Mouse (Mus musculus) heart, postnatal 10 days (tissue): ENCODE measurements around the gene Rtn4. TPM values are rescaled to one million over a fixed set of nuclear protein-coding genes. Genes with fewer than 3 reads are reported as not detected.
A peak's percentile ranks its signal among the peaks of the same experiment; 100 is the strongest.
"Not testable (repeated sequence)": the region's sequence is repeated elsewhere in the genome, so short reads cannot be mapped to it uniquely, and the experiment has no call there.

ENCODE experiments used
- DNase-seq, 2 experiments: peaks; one replicate each; pipeline ENCODE4 v3.0.0; 2021
- intact Hi-C: fragments of 180-260 bp; cut with DNase I; formaldehyde crosslinking; loops from one replicate; pipeline ENCODE4 v1.15.1; 2025
- total RNA-seq, 2 experiments: library from RNA; stranded (reverse); gene quantifications; 2 replicates each; pipeline ENCODE4 v1.2.3; 2021

Rtn4 gene
- total RNA-seq = 100 to 1,000 TPM; 186 to 197 TPM

DNA sequence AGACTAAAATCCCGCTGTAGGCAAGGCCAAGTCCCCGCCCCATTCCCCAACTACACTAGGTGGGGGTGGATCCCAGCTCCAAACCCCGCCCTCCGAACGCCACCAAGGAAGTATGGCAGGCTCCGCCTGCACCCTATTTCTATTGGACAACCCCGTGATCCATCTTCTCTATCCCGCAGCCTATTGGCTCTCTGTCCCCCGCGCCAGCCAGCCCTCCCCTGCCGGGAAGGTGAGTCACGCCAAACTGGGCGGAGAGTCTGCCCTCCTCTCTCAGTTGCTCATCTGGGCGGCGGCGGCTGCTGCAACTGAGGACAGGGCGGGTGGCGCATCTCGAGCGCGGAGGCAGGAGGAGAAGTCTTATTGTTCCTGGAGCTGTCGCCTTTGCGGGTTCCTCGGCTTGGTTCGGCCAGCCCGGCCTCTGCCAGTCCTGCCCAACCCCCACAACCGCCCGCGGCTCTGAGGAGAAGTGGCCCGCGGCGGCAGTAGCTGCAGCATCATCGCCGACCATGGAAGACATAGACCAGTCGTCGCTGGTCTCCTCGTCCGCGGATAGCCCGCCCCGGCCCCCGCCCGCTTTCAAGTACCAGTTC lies at the start of gene Rtn4:
TSS of gene Rtn4 (plus strand) at position 265 of the 590 bp plus-strand sequence.
- DNase-seq = peak; percentile 98 to 99
- intact Hi-C loops = loop anchor here (1.0 to 10.0 kb wide), 4 partner anchors 88 to 448 kb away; partner anchors contain the start of genes Cfap36 and Rps27a

DNA sequence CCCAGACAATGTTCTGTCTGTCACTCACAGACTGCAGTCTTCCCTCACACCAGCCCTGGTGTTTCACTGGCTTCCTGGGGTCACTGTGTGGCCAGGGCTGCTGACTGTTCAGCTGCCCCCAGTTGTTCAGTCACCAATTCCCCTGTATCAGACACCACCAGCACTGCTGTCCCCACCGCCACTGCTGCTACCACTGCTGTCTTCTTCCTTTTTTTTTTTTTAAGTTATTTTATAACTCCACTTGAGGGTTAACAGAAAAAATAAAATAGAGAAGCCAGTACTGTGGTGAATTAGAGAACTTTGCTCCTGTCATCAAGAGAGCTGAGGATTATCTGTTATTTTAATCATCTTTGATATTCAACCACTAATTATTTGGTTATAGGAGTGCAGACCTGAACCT lies 48.3 kb upstream of the Rtn4 start:
- DNase-seq = no peak
- intact Hi-C loops = no loop called here

DNA sequence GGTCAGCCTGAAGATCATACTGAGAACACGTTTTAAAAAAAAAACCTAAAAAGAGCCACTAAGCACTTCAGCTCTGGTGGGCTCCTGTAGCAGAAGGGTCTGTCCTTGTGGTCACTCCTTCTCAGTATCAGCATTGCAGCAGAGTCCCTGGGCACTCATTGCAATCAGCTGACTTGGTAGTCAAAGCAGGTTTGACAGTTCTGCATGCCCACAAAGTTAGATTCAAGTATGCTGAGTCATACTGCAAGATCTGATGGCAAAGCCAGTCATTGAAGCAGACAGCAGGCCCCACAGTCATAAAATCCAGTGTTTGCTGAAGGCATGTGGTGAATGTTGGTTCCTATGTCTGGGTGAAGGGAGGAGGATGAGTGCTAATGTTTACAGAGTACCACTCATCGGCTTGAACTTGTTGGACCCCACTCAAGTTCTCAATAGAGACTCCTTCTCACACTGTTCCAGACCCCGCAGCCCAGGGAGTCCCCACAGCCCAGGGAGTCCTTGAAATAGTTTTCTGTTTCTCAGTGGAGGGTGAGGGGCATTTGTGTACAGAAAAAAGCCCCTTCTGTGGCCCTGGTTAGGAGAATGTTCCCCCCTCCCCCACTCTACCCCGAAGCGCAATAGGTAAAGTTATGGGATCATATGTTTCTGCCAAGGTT lies 47.2 kb upstream of the Rtn4 start:
- peak in 1 of 2 experiments; percentile 33 for DNase-seq
- intact Hi-C loops = no loop called here

DNA sequence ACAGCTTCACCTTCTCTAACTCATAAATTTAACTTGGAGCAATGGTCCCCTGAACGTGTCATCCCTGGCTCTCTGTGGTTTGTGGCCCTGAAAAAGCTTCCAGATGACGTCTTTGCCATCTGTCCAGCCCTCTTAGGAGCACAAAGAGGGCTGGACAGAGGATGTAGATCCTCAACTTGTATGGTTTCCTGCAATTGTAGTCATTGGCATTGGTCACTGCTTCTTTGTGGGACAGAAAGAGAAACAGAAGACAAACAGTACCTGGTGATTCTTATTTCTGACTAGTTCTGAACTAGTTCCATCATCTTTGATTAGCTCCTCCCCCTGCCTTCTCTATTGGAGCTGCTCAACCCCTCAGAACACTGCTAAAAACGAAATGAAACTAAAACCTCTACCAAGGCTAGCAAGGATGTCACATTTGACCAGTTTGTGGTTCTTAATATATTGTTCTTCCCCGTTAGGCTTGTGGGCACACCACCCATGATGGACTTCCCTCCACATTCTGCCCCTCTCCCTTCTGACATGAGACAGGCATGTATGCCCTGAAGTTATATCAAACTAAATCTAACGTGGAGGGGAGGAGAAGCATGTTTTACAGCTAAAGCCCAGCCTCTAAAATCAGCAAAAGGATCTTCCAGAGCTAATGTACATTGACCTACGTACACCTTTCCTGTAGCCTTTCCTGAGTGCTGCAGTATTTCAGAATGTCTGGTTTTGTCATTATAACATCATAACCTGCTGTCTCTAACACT lies 45.0 kb upstream of the Rtn4 start:
- DNase-seq = no peak
- intact Hi-C loops = no loop called here

GRCm38 (mm10) chr11:29655381-29655780 lies 37.4 kb upstream of the Rtn4 start:
- intact Hi-C loops, DNase-seq: not testable (repeated sequence)

DNA sequence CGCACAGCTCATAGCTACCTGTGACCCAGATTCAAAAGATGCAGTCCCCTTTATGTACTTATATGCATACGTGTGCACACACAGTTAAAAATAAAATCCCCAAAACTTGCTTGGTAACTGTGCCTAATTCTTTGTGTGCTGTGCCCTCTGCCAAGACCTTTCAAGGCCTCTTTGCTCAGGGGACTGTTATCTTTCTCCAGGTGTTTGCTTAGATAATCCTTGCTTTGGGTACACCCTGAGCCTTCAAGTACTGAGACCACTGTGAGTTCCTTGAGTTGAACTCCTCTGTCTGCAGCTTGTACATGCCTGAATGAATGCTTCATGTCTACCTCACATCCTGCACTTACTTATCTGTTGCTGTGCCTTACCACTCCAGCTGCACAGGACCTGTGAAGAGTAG lies 32.0 kb upstream of the Rtn4 start:
- intact Hi-C loops = no loop called here
- no peak for DNase-seq

DNA sequence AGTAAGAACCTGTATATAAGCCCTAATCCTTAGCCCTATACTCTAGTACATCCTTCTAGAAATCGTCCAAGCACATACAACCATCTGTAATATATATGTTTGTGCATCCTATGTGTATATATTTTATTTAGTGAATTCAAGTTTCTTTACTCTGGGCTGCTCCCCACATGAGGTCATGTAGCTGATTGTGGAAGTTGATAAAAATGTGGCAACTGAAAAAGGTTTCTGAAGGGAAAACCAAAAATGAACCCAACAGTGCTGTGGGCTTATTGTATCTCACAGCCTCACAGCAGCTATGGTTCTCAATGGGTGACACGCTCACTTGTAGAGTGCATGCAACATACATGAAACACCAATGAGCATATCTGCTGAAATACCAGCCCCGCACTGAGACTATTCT lies 25.1 kb upstream of the Rtn4 start:
- no peak for DNase-seq
- intact Hi-C loops = no loop called here

DNA sequence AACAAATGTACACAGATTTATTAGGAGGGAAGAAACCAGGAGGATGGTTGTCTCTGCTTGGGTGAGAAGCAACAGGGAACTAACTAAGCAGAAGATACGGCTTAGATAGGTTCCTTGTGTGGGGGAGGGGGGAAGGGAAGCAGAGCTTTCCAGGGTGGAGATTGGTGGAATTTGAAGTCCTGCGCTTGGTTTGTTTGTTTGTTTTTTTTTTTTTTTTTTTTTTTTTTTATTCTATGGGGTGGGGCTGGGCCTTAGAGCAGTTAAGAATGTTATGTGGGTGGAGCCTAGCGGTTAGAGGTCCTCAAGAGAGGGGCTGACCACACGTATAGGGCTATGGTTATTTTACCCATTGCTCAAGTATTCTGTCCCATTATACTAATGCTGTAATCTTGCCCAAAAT lies 23.0 kb upstream of the Rtn4 start:
- DNase-seq = no peak
- intact Hi-C loops = no loop called here

DNA sequence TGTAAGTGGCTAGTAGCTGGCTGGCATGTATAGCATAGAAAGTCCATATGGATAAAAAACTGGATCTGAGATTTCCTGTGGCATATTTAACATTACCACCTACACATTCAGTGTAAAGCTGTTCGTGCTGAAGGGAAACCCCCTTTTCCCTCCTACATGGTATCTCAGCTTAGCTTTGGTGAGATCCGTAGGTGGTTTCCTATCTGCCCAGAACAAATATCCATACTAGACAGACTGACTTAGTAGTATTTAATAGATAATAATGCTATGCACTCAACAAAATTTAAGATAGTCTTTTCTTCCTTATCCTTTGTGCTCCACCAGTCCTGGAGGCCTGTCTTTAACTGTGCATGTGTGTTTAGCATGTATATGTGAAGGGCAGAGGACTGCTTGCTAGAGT lies 19.4 kb upstream of the Rtn4 start:
- intact Hi-C loops = no loop called here
- no peak for DNase-seq

- DNase-seq = no peak
- intact Hi-C loops = no loop called here
These were observed 16.0 kb upstream of the Rtn4 start for GRCm38 (mm10) chr11:29676718-29677117.

- intact Hi-C loops = no loop called here
These were observed 12.8 kb upstream of the Rtn4 start for GRCm38 (mm10) chr11:29679942-29680341.

DNA sequence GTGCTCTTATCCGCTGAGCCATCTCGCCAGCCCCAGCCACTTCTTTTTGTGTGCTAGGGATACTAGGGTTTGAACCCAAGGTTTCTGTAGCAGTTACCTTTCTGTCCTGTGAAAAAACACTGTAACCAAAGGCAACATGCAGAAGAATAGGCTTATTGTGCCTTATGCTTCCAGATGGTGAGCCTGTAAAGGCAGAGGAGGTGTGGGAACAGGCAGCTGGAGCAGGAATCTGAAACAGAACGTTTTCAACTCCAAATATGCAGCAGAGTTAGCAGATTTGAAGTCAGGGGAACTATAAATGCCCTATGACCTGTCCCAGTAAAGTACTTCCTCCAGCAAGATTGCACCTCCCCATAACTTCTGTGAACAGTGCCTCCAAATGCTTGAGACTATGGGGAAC lies 12.0 kb upstream of the Rtn4 start:
- intact Hi-C loops = no loop called here
- DNase-seq = no peak

More at GRCm38 (mm10) chr11:29679942-29680341, 12.8 kb upstream of the Rtn4 start:
- DNase-seq = no peak

- DNase-seq = no peak
- intact Hi-C loops = no loop called here
These were observed 8.5 kb upstream of the Rtn4 start for GRCm38 (mm10) chr11:29684272-29684671.

DNA sequence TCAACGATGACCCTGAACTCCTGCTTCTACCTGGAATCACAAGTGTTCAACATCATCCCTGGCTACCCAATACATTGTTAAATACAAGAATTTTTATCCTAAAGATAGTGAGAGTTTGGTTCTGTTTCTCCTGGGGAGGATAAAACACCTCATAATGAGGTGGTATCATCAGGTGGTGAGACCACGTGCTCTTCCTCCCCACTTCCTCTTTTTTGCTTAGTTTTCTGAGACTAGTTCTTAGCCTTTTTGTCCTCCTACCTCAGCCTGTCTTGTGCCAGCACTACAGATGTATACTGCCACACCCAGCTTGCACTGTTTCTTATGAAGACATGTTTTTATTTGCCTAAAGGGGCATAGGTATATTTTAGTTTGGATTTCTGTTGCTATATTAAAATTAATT lies 6.6 kb upstream of the Rtn4 start:
- intact Hi-C loops = no loop called here
- no peak for DNase-seq

- intact Hi-C loops = loop anchor here (5.0 to 10.0 kb wide), 3 partner anchors 87 to 447 kb away; partner anchors contain the start of gene Cfap36
- no peak for DNase-seq
These were observed 1.2 kb upstream of the Rtn4 start for GRCm38 (mm10) chr11:29691556-29691955.

DNA sequence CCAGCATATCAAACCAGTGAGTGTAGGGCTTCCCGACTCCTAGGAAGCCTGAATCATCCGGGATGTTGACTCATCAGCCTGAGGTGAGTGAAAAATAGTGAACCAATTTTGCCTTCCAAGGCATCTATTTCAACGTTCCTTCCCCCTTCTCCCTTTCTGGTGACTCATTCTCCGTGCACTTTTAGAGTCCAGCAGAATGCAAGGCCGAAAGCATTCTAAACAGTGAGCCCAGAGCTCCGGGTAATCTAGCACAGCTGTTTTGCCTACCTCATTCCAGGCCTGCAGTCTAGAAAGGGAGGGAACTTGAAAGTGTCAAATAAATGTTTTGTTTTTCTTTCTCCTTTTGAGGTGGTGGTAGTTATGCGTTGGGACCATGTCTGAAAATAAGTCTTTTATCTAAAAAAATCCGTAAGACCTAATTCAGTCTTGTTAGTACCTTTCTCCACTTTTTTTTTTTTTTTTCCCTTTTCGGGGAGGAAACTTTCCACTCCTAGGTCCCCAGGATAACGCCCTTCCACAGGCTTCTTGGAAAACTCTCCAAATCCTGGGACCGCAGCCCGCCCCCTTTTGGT lies 550 bp upstream of the Rtn4 start:
- intact Hi-C loops = loop anchor here (1.0 to 10.0 kb wide), 4 partner anchors 87 to 447 kb away; partner anchors contain the start of genes Cfap36 and Rps27a
- DNase-seq = peak; percentile 53 to 57

GRCm38 (mm10) chr11:29693576-29694410 lies 1.0 kb downstream of the Rtn4 start:
- intact Hi-C loops = loop anchor here (5.0 to 10.0 kb wide), 3 partner anchors 89 to 449 kb away; partner anchors contain the start of gene Cfap36
- peak; percentile 92 to 93 for DNase-seq

DNA sequence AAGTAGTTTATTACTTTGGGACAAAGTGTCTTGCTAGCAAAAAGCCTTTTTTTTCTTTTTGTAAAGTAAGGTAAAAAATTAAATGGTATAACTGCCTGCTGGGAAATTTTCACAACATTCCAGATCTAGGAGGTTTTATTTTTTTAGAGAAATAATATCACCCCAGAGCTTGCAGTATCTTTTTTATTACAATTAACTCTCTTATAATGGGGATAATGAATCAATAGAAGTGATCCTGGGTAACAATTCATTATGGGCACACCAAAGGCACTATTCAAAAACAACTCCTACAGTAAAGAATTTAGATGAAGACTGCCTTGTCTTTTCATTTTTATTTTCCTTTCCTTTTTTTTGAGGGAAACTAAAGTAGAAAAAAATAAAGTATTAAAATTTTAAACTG lies 2.0 kb downstream of the Rtn4 start:
- no peak for DNase-seq
- intact Hi-C loops = loop anchor here (5.0 to 10.0 kb wide), 4 partner anchors 90 to 450 kb away; partner anchors contain the start of genes Ccdc88a and Cfap36

DNA sequence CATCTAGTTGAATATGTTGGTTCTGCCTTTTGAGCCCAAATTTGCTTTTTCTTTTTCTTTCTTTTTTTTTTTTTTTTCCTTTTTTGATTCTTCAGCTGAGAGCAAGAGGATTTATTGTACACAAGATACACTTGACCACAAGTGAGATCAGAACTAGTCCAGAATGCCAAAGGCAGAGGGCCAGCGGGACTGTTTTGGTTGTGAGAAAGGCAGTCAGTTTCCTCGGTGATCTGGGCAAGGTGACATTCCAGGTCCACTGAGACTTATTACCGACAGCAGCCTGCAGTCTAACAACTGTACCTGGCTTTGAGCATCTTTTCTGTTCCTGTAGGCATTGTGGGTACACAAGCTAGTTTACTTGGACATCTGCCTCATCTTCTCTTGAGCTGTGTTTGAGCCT lies 10.0 kb downstream of the Rtn4 start:
- peak; percentile 21 to 51 for DNase-seq
- intact Hi-C loops = no loop called here

DNA sequence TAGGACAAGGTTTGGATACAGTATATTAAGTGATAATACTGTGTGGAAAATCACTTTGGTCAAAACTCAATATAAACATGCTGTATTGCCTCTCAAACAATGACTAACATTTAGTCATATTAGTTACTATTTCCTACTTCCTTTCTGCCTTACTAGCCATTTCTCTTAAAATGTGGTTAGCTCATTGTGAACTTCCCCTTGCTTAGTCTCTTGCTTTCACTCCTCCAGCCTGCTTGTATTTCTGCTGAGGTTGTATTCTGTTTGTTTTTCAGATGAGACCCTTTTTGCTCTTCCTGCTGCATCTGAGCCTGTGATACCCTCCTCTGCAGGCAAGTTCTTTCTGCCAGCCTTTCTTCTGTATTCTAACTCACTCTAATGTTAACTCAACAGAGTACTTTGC lies 12.5 kb downstream of the Rtn4 start:
- intact Hi-C loops = no loop called here
- DNase-seq = no peak
